8 mouse cellular contexts compared by ENCODE assay signal in genomic region chr2:178606733-178607132, GRCm38 (mm10).
DNase-seq lines count a peak whose midpoint lies in the region; ATAC-seq and TF ChIP-seq lines count a peak whose summit lies in the region.
"Had no signal": no experiment of that assay in that cellular context is flagged by ENCODE, and none has a peak within 500 bp of the region (broad histone marks: within the 10 kb centered on the region; RNA-seq: fewer than 3 reads in every experiment).

No protein-coding gene starts in this region.

- TF ChIP-seq EP300 in liver, embryonic 14.5 days (IDR thresholded peaks at IDR 0.05; ENCODE audit: low read depth): no peak

- no peak overlapping the region for H3K27ac ChIP-seq in liver, embryonic 14.5 days

- DNase-seq in lung, adult 18-20 months: peak; percentile 56 to 69
- DNase-seq in lung, adult 2 months: no peak
- DNase-seq in gastrocnemius, postnatal 36 days: peak; percentile 38 to 56
- peak; percentile 91 to 93 for DNase-seq in kidney, adult 8-10 months
- no peak for DNase-seq in liver, embryonic 14.5 days (ENCODE audit: low read depth in 3 of 3, low spot score in 3 of 3)
- DNase-seq in testis, postnatal 14 days (ENCODE audit: low spot score): peak; percentile 75

- ATAC-seq in liver, embryonic 14.5 days (ENCODE audit: insufficient read depth): 0 out of 2 replicates have a peak, but pooled peaks have one; percentile 41
- ATAC-seq in megakaryocyte, adult 5-6 weeks (ENCODE audit: poor library complexity, severe bottlenecking): no peak

- no peak for TF ChIP-seq POLR2A in lung, adult 2 months (IDR thresholded peaks at IDR 0.05; ENCODE audit: borderline replicate concordance, extremely low read depth, low read depth, low read length)

- intact Hi-C loops in gastrocnemius, postnatal 36 days (cut with DNase I): no loop called here

- peaks cover 3% of the 10 kb centered on the region; the same call in 1 of the 2 replicates for H3K4me1 ChIP-seq in lung, adult 2 months (ENCODE audit: control insufficient read depth, insufficient read depth, low read length)
- peaks cover 0 to 15% of the 10 kb centered on the region in 2 experiments; a peak in 2 of 4 replicates for H3K4me1 ChIP-seq in liver, embryonic 14.5 days (replicated peaks; ENCODE audit: control insufficient read depth in 2 of 2, insufficient read depth in 2 of 2, low read length in 1 of 2)

- TF ChIP-seq CTCF in lung, adult 2 months (IDR thresholded peaks at IDR 0.05; ENCODE audit: insufficient read depth, low read length): no peak
- TF ChIP-seq CTCF in liver, embryonic 14.5 days (IDR thresholded peaks at IDR 0.05; ENCODE audit: low read depth): no peak

- no peaks in the 10 kb centered on the region for H3K36me3 ChIP-seq in liver, embryonic 14.5 days (replicated peaks; ENCODE audit: control insufficient read depth, insufficient read depth, low read depth)

- no peak overlapping the region for H3K9ac ChIP-seq in liver, embryonic 14.5 days (replicated peaks)

- H3K4me2 ChIP-seq in liver, embryonic 14.5 days (ENCODE audit: low read depth): no peak overlapping the region

- no peaks in the 10 kb centered on the region for H3K27me3 ChIP-seq in liver, embryonic 14.5 days (ENCODE audit: control insufficient read depth, insufficient read depth, low read length)

- 44% methylated on average over 4 of the region's 4 CpGs for WGBS in lung, adult 2 months
- WGBS in liver, embryonic 14.5 days (ENCODE audit: insufficient replicate concordance): 52% methylated on average over 4 of the region's 4 CpGs

- no peak overlapping the region for H3K4me3 ChIP-seq in lung, adult 2 months (replicated peaks; ENCODE audit: extremely low read depth, low read depth, low read length)
- no peak overlapping the region for H3K4me3 ChIP-seq in liver, embryonic 14.5 days (ENCODE audit: insufficient read depth in 1 of 2, low read depth in 2 of 2, low read length in 2 of 2)
- H3K4me3 ChIP-seq: erythroblast, embryonic 14.5 days had no signal

- no peaks in the 10 kb centered on the region for H3K9me3 ChIP-seq in liver, embryonic 14.5 days (ENCODE audit: control insufficient read depth, low read length)

Comparison
In these comparisons a context has a peak if more than half of its experiments do, and no peak if none do; other contexts are left out.
1. DNase-seq: peak in lung, adult 18-20 months (2 of 2), gastrocnemius, postnatal 36 days (2 of 2), kidney, adult 8-10 months (2 of 2) and testis, postnatal 14 days (single experiment); none in lung, adult 2 months (single experiment) and liver, embryonic 14.5 days (0 of 3).